Mouse (Mus musculus): ENCODE data around the gene Mrtfb. TPM values are rescaled to one million over a fixed set of nuclear protein-coding genes. Genes with fewer than 3 reads are reported as not detected.

The Mrtfb gene
- polyA plus RNA-seq, 1 experiment = 25.2 TPM

DNA sequence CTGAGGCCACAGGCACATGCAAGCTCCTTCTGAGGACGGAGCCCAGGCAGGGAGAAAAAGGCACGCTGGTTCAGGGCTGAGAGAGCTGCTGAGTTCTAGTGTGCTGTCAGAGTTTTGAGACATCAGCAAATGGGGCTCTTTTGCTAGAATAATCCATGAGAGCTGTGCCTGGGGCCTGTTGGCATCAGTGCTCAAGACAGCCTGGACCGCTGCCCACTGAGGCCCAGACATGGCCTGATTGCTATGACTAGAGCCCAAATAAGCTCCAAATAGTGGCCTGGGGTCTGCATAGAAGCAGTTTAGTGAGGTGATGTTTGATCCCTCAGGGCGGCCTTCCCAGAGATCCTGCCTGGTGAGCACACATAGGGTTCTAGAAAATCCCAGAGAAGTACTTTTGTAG is 195.7 kb downstream of the Mrtfb start:
- H3K4me3 ChIP-seq (ENCODE audit: insufficient read depth, low read length) = no peak overlapping the region
- no peak overlapping the region for H3K27ac ChIP-seq (ENCODE audit: insufficient read depth, low read length)
- no peaks in the 10 kb centered on the region for H3K4me1 ChIP-seq (ENCODE audit: control insufficient read depth, insufficient read depth, low read length)
- TF ChIP-seq POLR2A (IDR thresholded peaks at IDR 0.05; ENCODE audit: low read depth, low read length) (no peak), CTCF (IDR thresholded peaks at IDR 0.05; ENCODE audit: borderline replicate concordance, insufficient read depth, low read length) (no peak)

DNA sequence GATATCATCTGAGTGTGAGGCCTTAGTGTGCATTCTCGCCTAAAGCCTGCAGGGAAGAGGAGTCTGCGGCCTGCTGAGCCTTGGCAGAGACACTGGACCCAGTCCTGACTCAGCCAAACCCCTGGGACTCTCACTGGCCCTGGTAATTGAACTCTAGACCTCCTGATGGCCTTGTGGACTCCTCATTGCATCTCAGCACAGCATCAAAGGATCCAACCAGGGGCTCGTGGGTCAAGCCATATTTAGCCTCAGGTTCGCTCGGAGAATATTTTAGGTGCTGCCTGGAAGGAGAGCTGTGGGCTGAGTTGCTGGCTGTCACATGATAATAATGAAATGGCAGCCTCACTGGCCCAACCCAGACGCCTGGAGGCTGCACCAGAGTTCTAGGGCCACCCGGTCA is 196.4 kb downstream of the Mrtfb start:
- no peak for TF ChIP-seq CTCF (IDR thresholded peaks at IDR 0.05; ENCODE audit: borderline replicate concordance, insufficient read depth, low read length)
- no peak for TF ChIP-seq POLR2A (IDR thresholded peaks at IDR 0.05; ENCODE audit: low read depth, low read length)
- H3K4me3 ChIP-seq (ENCODE audit: insufficient read depth, low read length) = no peak overlapping the region
- H3K4me1 ChIP-seq (ENCODE audit: control insufficient read depth, insufficient read depth, low read length) = no peaks in the 10 kb centered on the region
- H3K27ac ChIP-seq (ENCODE audit: insufficient read depth, low read length) = no peak overlapping the region

DNA sequence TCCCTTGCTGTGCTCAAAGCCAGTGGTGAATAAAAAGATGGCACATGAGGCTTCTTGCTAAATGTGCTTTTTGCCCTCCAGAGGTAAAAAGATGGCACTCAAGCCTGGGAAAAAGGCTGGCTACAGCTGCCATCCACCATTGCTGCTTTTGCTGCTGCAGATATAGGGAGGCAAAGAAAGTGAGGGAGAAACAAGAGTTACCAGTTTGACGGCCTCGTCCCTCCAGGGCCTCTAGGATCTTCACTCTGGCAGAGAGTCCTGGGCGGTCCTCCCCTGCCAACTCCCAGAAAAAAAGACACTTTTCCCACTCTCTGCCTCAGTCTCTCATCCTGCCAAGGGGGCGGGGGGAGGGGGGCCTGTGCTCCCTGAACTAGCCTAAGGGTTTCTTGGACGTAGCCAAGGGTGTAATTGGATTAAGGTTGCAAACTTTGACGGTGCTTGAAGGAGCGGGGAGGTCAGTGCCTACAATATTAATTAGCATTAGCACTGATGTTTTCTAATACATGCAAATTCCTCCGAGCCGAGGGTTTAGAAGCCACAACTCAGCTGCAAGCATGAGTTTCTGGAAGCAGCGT is 197.8 kb downstream of the Mrtfb start:
- H3K27ac ChIP-seq (ENCODE audit: insufficient read depth, low read length) = no peak overlapping the region
- H3K4me1 ChIP-seq (ENCODE audit: control insufficient read depth, insufficient read depth, low read length) = no peaks in the 10 kb centered on the region
- TF ChIP-seq CTCF (IDR thresholded peaks at IDR 0.05; ENCODE audit: borderline replicate concordance, insufficient read depth, low read length) (no peak), POLR2A (IDR thresholded peaks at IDR 0.05; ENCODE audit: low read depth, low read length) (no peak)
- H3K4me3 ChIP-seq (ENCODE audit: insufficient read depth, low read length) = no peak overlapping the region

DNA sequence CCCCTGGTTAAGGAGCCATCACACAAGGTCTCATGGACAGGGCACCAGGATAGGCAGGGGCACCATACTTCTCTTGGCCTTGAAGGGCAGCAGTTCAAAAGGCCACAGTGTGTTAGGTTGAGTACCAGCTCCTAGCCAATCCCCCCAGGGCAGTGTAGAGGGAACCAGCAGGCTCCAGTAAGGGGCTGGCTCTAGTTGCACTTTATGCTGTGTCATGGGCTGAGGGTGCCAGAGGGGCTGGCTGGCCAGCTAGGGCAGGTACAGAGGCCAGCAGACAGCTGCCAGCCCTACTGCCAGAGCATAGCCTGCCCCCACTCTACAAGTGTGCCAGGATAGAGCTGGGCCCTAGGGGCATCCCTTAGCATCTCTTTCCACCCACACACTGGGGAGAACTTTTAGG is 199.3 kb downstream of the Mrtfb start:
- Histone ChIP-seq H3K4me3 (ENCODE audit: insufficient read depth, low read length) (no peak overlapping the region), H3K27ac (ENCODE audit: insufficient read depth, low read length) (no peak overlapping the region), H3K4me1 (ENCODE audit: control insufficient read depth, insufficient read depth, low read length) (no peaks in the 10 kb centered on the region)
- TF ChIP-seq POLR2A (IDR thresholded peaks at IDR 0.05; ENCODE audit: low read depth, low read length) (no peak), CTCF (IDR thresholded peaks at IDR 0.05; ENCODE audit: borderline replicate concordance, insufficient read depth, low read length) (no peak)

DNA sequence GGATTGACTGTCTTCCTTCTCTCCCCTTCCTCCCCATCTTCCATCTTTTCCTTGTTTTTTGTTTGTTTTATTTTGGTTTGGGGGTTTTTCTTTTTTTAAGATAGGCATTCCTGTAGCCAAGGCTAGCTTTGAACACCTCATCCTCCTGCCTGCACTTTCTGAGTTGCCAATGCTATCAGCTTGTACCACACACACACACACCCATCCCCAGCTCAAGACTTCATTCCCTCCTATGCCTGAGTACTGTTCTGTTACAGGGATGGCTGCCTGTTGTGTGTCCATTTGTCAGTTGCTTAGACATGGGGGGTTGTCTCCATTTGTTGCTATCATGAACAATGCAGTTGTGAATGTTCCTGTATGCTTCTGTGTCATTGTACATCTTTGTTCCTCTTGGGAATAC is 202.3 kb downstream of the Mrtfb start:
- no peak overlapping the region for H3K27ac ChIP-seq (ENCODE audit: insufficient read depth, low read length)
- H3K4me1 ChIP-seq (ENCODE audit: control insufficient read depth, insufficient read depth, low read length) = no peaks in the 10 kb centered on the region
- TF ChIP-seq CTCF (IDR thresholded peaks at IDR 0.05; ENCODE audit: borderline replicate concordance, insufficient read depth, low read length) (no peak), POLR2A (IDR thresholded peaks at IDR 0.05; ENCODE audit: low read depth, low read length) (no peak)
- no peak overlapping the region for H3K4me3 ChIP-seq (ENCODE audit: insufficient read depth, low read length)

DNA sequence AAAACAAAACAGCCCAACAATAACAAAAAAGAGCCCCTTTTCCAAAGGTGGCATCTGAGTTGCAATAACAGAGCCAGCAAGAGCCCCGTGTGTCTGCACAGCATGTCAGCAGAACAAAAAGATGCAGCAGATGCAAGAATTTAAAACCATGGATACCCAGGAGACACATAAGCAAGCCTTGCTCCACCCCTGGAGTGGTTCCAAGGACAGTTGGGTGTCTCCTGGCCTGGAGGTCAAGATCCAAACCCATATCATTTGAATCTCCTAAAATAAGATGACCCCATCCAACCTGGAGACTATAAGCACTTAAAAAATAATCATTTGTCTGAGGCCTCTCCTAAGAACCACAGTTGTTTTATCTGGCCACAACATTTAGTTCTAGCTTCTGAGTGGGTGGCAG is 203.8 kb downstream of the Mrtfb start:
- no peak overlapping the region for H3K4me3 ChIP-seq (ENCODE audit: insufficient read depth, low read length)
- TF ChIP-seq CTCF (IDR thresholded peaks at IDR 0.05; ENCODE audit: borderline replicate concordance, insufficient read depth, low read length) (no peak), POLR2A (IDR thresholded peaks at IDR 0.05; ENCODE audit: low read depth, low read length) (no peak)
- H3K4me1 ChIP-seq (ENCODE audit: control insufficient read depth, insufficient read depth, low read length) = no peaks in the 10 kb centered on the region
- no peak overlapping the region for H3K27ac ChIP-seq (ENCODE audit: insufficient read depth, low read length)

DNA sequence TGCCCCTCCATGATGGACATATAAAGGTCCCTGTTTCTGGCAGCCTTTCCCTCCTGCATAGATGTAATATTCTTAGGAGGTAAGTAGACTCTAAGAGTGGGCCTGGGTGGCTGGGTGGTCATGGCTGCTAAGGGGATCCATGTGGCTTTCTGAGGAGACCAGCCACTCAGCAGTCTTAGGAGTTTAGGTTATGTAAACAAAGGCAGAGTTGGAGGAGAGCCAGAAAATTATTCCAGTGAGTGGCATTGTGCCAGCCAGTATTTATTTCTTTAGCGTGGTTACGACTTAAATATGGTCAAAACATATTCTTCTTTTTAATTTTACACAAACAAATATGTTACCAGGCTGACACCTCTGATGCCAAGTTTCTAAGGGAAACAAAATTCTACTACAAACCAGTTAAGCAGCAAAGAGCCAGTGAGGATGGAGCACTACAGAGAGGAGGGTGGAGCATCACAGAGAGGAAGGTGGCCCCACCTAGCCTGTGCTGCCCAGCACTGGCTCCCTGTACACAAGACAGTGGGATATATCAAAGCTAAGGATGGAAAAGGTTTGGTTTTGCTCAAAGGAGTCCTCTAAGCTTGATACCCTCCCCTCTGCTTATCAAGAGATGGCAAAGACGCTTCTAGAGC is 204.6 kb downstream of the Mrtfb start:
- H3K4me1 ChIP-seq (ENCODE audit: control insufficient read depth, insufficient read depth, low read length) = no peaks in the 10 kb centered on the region
- TF ChIP-seq CTCF (IDR thresholded peaks at IDR 0.05; ENCODE audit: borderline replicate concordance, insufficient read depth, low read length) (no peak), POLR2A (IDR thresholded peaks at IDR 0.05; ENCODE audit: low read depth, low read length) (no peak)
- no peak overlapping the region for H3K27ac ChIP-seq (ENCODE audit: insufficient read depth, low read length)
- H3K4me3 ChIP-seq (ENCODE audit: insufficient read depth, low read length) = no peak overlapping the region

DNA sequence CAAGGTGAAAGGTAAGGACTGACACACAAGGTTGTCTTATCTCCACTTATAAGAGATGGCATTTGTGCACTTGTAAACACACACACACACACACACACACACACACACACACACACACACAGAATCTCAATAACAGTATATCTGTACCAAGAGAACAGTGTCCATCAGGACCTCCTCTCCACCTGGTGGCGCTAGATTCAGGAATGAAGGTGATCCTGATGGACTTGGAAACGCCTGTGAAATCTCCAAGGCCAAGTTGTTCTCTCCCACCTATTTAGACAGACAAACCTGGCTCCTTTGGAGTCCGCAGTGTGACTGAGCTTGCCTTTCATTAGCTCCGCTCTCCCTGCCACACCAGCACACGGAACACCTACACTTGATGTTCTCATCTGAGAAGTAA is 208.4 kb downstream of the Mrtfb start:
- Histone ChIP-seq H3K27ac (ENCODE audit: insufficient read depth, low read length) (no peak overlapping the region), H3K4me1 (ENCODE audit: control insufficient read depth, insufficient read depth, low read length) (no peaks in the 10 kb centered on the region), H3K4me3 (ENCODE audit: insufficient read depth, low read length) (no peak overlapping the region)
- TF ChIP-seq CTCF (IDR thresholded peaks at IDR 0.05; ENCODE audit: borderline replicate concordance, insufficient read depth, low read length) = no peak
- TF ChIP-seq POLR2A (IDR thresholded peaks at IDR 0.05; ENCODE audit: low read depth, low read length) = no peak

Other genes starting within 250 kb of the Mrtfb start
- 13.2 and 14.0 TPM in 2 replicates for gene Ercc4, start 146.8 kb upstream of the Mrtfb start, polyA plus RNA-seq (2011; ENCODE audit: insufficient read length, low read depth, missing spikeins)